Mouse (Mus musculus) mesoderm, embryonic 11.5 days (tissue): ENCODE measurements around the gene Smim24.

Source experiments
- DNase-seq: peaks from one replicate; pipeline ENCODE4 v3.0.0-alpha.2; 2012; ENCODE audit warnings: low read depth, low spot score

Gene Smim24

GRCm38 (mm10) chr10:81389801-81390677 is 2.8 kb upstream of the Smim24 start:
- DNase-seq: peak; percentile 72

GRCm38 (mm10) chr10:81390678-81390965 is 2.2 kb upstream of the Smim24 start:
- no peak for DNase-seq

GRCm38 (mm10) chr10:81392270-81392669 is 581 bp upstream of the Smim24 start:
- DNase-seq: no peak

GRCm38 (mm10) chr10:81393456-81394063 is 709 bp downstream of the Smim24 start:
- DNase-seq: no peak

- DNase-seq: peak; percentile 83
These were observed 2.3 kb downstream of the Smim24 start for GRCm38 (mm10) chr10:81395127-81395526.

- no peak for DNase-seq
These were observed 3.0 kb downstream of the Smim24 start for GRCm38 (mm10) chr10:81395865-81396264.

GRCm38 (mm10) chr10:81396749-81397148 is 3.9 kb downstream of the Smim24 start:
- no peak for DNase-seq

- no peak for DNase-seq
These were observed 6.4 kb downstream of the Smim24 start for GRCm38 (mm10) chr10:81399296-81399695.

GRCm38 (mm10) chr10:81399798-81400308 is 7.0 kb downstream of the Smim24 start:
- DNase-seq: no peak

- DNase-seq: no peak
These were observed 7.7 kb downstream of the Smim24 start for GRCm38 (mm10) chr10:81400371-81401204.

GRCm38 (mm10) chr10:81401205-81401520 is 8.3 kb downstream of the Smim24 start:
- DNase-seq: peak; percentile 66

GRCm38 (mm10) chr10:81401521-81402226 is 8.8 kb downstream of the Smim24 start:
- peak; percentile 89 for DNase-seq

- no peak for DNase-seq
These were observed 9.4 kb downstream of the Smim24 start for GRCm38 (mm10) chr10:81402227-81402765.

GRCm38 (mm10) chr10:81403511-81403910 is 10.7 kb downstream of the Smim24 start:
- DNase-seq: no peak

- no peak for DNase-seq
These were observed 11.2 kb downstream of the Smim24 start for GRCm38 (mm10) chr10:81404082-81404481.

GRCm38 (mm10) chr10:81404720-81405119 is 11.9 kb downstream of the Smim24 start:
- no peak for DNase-seq

GRCm38 (mm10) chr10:81405588-81406201 is 12.8 kb downstream of the Smim24 start:
- no peak for DNase-seq

GRCm38 (mm10) chr10:81406504-81407440 is 13.9 kb downstream of the Smim24 start:
- no peak for DNase-seq

GRCm38 (mm10) chr10:81407539-81408423 is 14.9 kb downstream of the Smim24 start:
- DNase-seq: peak; percentile 81
